In genomic region chr5:129761865-129762540, GRCm38 (mm10) we compare ENCODE assay signal across 10 mouse cellular contexts. TPM values are rescaled to one million over a fixed set of nuclear protein-coding genes. Genes with fewer than 3 reads are reported as not detected.
DNase-seq lines count a peak whose midpoint lies in the region; ATAC-seq and TF ChIP-seq lines count a peak whose summit lies in the region.
"Had no signal": no experiment of that assay in that cellular context is flagged by ENCODE, and none has a peak within 500 bp of the region (broad histone marks: within the 10 kb centered on the region; RNA-seq: fewer than 3 reads in every experiment).

No protein-coding gene starts in this region.

- H3K36me3 ChIP-seq in heart, embryonic 11.5 days (ENCODE audit: control insufficient read depth, insufficient read depth, low read length) = peaks cover 3% of the 10 kb centered on the region; the same call in 1 of the 2 replicates

- no peaks in the 10 kb centered on the region for H3K27me3 ChIP-seq in heart, embryonic 11.5 days (ENCODE audit: control insufficient read depth, insufficient read depth, low read length)

- H3K9me3 ChIP-seq in heart, embryonic 11.5 days (replicated peaks; ENCODE audit: control insufficient read depth, low read length) = no peaks in the 10 kb centered on the region

- H3K4me2 ChIP-seq in heart, embryonic 11.5 days = no peak overlapping the region

- peak; percentile 23 to 49 for DNase-seq in cerebellum, postnatal 10 days
- DNase-seq in forelimb bud, embryonic 11.5 days (ENCODE audit: low read depth, low spot score) = peak; percentile 59
- DNase-seq in left cerebral cortex, adult 18-20 months (ENCODE audit: low spot score in 2 of 2) = peak; percentile 33 to 34
- peak; percentile 67 for DNase-seq in right cerebral cortex, adult 18-20 months
- DNase-seq in lung, adult 2 months = no peak

- no peaks in the 10 kb centered on the region for H3K4me1 ChIP-seq in heart, embryonic 11.5 days (ENCODE audit: control insufficient read depth, insufficient read depth, low read length)
- no peaks in the 10 kb centered on the region for H3K4me1 ChIP-seq in lung, adult 2 months (ENCODE audit: control insufficient read depth, insufficient read depth, low read length)

- no peak for ATAC-seq in cerebellum, adult (ENCODE audit: insufficient number of reproducible peaks, low FRiP score, low TSS enrichment)
- no peak for ATAC-seq in heart, embryonic 11.5 days (replicated peaks; ENCODE audit: insufficient number of reproducible peaks, low FRiP score, low TSS enrichment)
- no peak for ATAC-seq in megakaryocyte, adult 5-6 weeks (ENCODE audit: poor library complexity, severe bottlenecking)

- TF ChIP-seq POLR2A in lung, adult 2 months (IDR thresholded peaks at IDR 0.05; ENCODE audit: borderline replicate concordance, extremely low read depth, low read depth, low read length) = no peak

- TF ChIP-seq CTCF in lung, adult 2 months (IDR thresholded peaks at IDR 0.05; ENCODE audit: insufficient read depth, low read length) = no peak

- WGBS in heart, embryonic 11.5 days (ENCODE audit: insufficient replicate concordance) = 76% methylated on average over 18 of the region's 18 CpGs
- WGBS in lung, adult 2 months = 74% methylated on average over 18 of the region's 18 CpGs

- no peak overlapping the region for H3K9ac ChIP-seq in heart, embryonic 11.5 days (ENCODE audit: low read depth, low read length)

- H3K4me3 ChIP-seq in heart, embryonic 11.5 days (ENCODE audit: low read depth, low read length) = no peak overlapping the region
- no peak overlapping the region for H3K4me3 ChIP-seq in lung, adult 2 months (replicated peaks; ENCODE audit: extremely low read depth, low read depth, low read length)
- H3K4me3 ChIP-seq: erythroblast, embryonic 14.5 days had no signal

- no peak overlapping the region for H3K27ac ChIP-seq in heart, embryonic 11.5 days (ENCODE audit: low read depth, low read length)

RNA-seq across cellular contexts. Expression of gene Psph, which starts 25.2 kb away (rescaled TPM):
- total RNA-seq in left cerebral cortex, adult 18-20 months (2021) = 10 to 100 TPM; 21.5 to 21.6 TPM
- 33.1 and 34.9 TPM in 2 replicates for polyA plus RNA-seq in heart, embryonic 11.5 days (2014; fragmentation: Nextera tagmentation; extraction: Ambion mirVana)
- 12.9 and 13.5 TPM in 2 replicates for polyA plus RNA-seq in lung, adult 2 months (2012; rRNA removed)
- total RNA-seq in megakaryocyte, adult 5-6 weeks (2015) = 8.8 and 11.1 TPM in 2 replicates
- total RNA-seq in megakaryocyte, adult 5-6 weeks (2017) = 9.8 and 10.3 TPM in 2 replicates

RNA-seq across cellular contexts. Expression of gene Nipsnap2, which starts 37.1 kb away (rescaled TPM):
- 10 to 100 TPM; 77.7 to 81.8 TPM for total RNA-seq in left cerebral cortex, adult 18-20 months (2021)
- 233 and 237 TPM in 2 replicates for polyA plus RNA-seq in heart, embryonic 11.5 days (2014; fragmentation: Nextera tagmentation; extraction: Ambion mirVana)
- polyA plus RNA-seq in lung, adult 2 months (2012; rRNA removed) = 37.6 and 51.5 TPM in 2 replicates
- total RNA-seq in megakaryocyte, adult 5-6 weeks (2015) = 26.3 and 29.6 TPM in 2 replicates
- 26.5 and 29.3 TPM in 2 replicates for total RNA-seq in megakaryocyte, adult 5-6 weeks (2017)

RNA-seq across cellular contexts. Expression of gene Mrps17, which starts 46.7 kb away (rescaled TPM):
- 10 to 100 TPM; 72.8 to 81.5 TPM for total RNA-seq in left cerebral cortex, adult 18-20 months (2021)
- 167 and 169 TPM in 2 replicates for polyA plus RNA-seq in heart, embryonic 11.5 days (2014; fragmentation: Nextera tagmentation; extraction: Ambion mirVana)
- polyA plus RNA-seq in lung, adult 2 months (2012; rRNA removed) = 57.2 and 61.3 TPM in 2 replicates
- 106 and 130 TPM in 2 replicates for total RNA-seq in megakaryocyte, adult 5-6 weeks (2015)
- 52.3 and 78.1 TPM in 2 replicates for total RNA-seq in megakaryocyte, adult 5-6 weeks (2017)

RNA-seq across cellular contexts. Expression of gene Sept14, which starts 53.7 kb away (rescaled TPM):
- total RNA-seq in left cerebral cortex, adult 18-20 months (2021) = not detected
- polyA plus RNA-seq in heart, embryonic 11.5 days (2014; fragmentation: Nextera tagmentation; extraction: Ambion mirVana) = not detected in 2 replicates
- polyA plus RNA-seq in lung, adult 2 months (2012; rRNA removed) = not detected in 2 replicates
- not detected in 2 replicates for total RNA-seq in megakaryocyte, adult 5-6 weeks (2015)
- total RNA-seq in megakaryocyte, adult 5-6 weeks (2017) = not detected in 2 replicates
- polyA plus RNA-seq: C2C12; erythroblast, embryonic 14.5 days had no signal
